Mouse (Mus musculus) heart, adult 9 months (tissue): ENCODE measurements around the gene Ltbp1.

Source experiments
- DNase-seq, 2 experiments: peaks; one replicate each; pipeline ENCODE4 v3.0.0; 2022; ENCODE audit warnings: low spot score in 2 of 2

Ltbp1 gene

DNA sequence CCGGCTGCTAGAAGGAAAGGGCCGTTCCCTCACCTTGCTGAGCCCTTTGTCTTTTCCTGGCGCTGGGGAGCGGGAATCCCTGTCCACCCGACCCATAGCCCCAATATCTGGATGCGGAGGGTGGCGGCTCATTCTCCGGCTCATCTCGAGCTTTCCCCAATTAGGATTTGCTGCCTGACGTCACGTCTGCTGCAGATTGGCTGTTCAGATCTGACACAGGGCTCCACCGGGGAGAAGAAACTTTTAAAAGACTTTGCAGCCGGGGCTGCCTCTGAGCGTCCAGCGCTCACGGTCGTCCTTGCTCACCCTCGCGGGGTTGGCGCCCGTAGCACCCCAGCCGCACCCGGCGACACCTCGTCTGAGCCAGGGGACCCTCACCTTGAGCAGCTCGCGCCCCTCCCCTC is at the start of gene Ltbp1:
Gene Ltbp1 (plus strand): TSS at position 288 of the 404 bp plus-strand sequence.
- peak; percentile 79 to 84 for DNase-seq

GRCm38 (mm10) chr17:74959481-74960245 is 45.7 kb upstream of the Ltbp1 start:
- DNase-seq = no peak

DNA sequence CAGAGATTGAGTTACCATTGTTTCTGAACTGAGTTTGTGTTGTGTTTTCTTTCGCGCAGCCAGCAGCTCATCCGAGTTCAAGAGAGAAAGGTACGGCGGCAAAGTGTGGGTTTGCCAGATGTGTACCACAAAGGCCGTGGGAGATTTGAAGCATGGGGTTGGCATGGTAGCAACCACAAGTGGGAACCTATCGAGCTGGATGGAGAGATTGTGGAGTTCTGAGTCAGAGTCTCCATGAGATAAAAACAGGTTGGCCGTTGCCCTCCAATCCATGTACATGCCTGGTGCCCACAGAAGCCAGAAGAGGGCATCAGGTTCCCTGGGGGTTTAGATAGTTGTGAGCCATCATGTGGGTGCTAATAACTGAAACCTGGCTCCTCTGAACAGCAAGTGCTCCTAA is 42.1 kb upstream of the Ltbp1 start:
- DNase-seq = no peak

DNA sequence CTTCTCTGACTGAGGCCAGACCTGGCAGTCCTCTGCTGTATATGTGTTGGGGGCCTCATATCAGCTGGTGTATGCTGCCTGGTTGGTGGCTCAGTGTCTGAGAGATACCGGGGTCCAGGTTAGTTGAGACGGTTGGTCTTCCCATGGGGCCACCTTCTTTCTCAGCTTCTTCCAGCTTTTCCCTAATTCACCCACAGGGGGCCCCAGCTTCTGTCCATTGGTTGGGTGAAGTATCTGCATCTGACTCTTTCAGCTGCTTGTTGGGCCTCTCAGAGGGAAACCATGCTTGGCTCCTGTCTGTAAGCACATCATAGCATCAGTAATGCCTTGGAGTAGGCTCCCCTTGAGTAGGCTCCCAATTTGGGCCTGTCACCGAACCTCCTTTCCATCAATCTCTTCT is 41.5 kb upstream of the Ltbp1 start:
- no peak for DNase-seq

- no peak for DNase-seq
Observed at GRCm38 (mm10) chr17:74967298-74967848, 38.0 kb upstream of the Ltbp1 start.

GRCm38 (mm10) chr17:74968152-74968712 is 37.1 kb upstream of the Ltbp1 start:
- DNase-seq = no peak

- no peak for DNase-seq
Observed at GRCm38 (mm10) chr17:74968738-74969271, 36.6 kb upstream of the Ltbp1 start.

DNA sequence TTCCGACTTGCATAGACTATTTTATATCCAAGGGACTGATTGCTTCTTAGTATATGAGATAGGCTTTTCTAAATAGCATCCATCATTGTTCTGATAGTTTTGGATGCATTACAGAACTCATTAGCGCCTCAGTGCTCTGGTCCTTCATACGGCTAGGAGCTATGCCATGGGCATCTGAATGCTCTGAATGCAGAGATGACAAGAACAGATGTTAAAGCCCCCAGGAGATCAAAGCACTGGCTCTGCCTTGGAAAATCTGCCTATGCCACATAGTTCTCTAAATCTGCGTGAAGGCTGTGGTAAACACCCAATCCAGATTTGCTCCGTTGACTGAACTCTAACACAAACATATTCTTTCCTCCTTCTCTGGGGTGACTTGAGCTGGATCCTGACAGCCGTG is 30.2 kb upstream of the Ltbp1 start:
- DNase-seq = no peak

DNA sequence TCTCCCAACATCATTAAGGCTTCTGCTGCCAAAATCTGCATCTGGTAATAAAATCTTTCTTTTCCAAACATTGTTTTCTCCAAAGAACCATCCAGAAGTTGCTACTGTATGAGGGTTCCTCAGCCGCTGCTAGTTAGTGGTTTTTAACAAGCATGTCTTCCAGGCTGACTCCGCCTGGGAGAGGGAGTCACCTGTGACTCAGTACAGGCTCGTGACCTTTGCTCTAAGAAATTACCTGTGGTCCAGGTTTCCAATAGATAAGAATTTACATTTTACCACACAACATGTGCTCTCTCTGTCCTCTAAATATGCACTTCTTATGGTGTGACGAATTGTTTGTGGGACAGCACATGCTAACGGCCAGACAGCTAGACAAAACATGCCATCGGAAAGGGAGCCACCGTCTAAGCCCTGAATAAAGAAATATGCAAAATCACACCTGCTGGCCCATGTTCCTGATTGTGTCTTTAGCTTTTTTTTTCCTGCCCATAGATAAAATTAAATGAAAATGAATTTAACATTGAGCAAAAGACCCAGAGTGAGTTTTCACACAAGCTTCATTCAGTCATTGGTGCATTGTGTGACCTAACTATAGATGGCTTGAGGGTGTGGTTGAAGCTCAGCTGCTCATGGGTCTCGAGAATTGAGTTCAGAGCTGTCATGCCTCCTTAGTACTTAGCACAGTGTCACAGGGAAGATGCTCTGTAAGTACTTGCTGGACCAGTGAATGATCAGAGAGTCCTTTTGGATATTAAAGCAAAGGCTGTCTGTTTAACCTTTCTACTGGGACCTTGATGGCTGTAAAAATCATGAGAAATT is 29.0 kb upstream of the Ltbp1 start:
- no peak for DNase-seq

DNA sequence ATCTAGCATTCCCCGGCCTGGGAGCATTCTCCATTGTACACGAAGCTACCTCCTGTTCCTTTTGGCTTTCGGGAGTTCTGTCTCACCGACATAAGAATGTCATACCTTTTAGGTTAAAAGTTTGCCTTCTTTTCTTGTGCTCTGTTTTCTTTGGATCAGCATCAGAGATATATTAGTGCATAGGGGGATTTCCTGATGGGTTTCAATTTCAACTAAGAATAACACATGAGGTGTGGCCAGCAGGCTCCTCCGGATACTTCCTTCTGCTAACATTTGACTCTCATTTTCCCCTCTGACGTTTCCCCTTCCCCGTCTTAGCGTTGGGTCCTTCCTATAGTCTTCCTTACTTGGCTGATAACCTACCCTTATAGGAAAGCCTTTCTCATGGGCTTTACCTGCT is 25.6 kb upstream of the Ltbp1 start:
- no peak for DNase-seq

DNA sequence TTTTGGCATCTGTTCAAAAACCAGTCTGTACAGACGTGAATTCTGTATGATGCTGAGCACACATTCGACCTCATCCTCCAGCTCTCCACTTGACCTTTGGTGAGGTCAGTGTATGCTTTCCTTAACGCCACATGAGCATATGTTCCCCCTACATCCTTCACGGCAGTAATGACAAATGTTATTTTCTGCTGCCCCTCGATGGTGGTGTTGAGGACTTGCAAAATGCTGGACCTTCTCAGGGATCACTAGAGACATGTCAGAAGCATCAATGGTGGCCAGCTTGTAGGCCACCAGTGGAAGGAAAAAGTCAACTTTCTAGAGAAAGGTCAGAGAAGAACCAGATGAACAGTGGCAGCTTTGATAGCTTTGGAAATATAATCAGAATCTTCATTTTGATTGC is 23.7 kb upstream of the Ltbp1 start:
- DNase-seq = no peak

DNA sequence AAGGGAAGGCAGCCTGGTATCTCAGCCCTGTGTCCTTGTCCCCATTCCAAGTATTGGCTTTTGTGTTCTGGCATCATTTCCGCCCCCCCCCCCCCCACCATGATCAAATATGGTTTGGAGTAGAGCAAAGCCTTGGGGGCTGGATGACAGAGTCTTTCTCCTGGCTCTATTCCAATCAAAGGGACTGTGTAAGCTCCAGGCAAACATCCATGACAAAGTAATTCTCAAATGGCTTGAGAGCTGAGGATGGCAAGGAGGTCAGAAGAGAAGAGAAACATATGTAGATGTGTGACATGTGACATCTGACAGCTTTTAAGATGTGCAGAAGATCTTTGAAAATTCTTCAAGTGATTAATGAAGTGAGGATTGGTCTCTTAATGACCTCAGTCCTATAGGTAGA is 22.5 kb upstream of the Ltbp1 start:
- DNase-seq = no peak

GRCm38 (mm10) chr17:74984071-74984470 is 21.3 kb upstream of the Ltbp1 start:
- no peak for DNase-seq

GRCm38 (mm10) chr17:74984681-74985080 is 20.7 kb upstream of the Ltbp1 start:
- DNase-seq = no peak

DNA sequence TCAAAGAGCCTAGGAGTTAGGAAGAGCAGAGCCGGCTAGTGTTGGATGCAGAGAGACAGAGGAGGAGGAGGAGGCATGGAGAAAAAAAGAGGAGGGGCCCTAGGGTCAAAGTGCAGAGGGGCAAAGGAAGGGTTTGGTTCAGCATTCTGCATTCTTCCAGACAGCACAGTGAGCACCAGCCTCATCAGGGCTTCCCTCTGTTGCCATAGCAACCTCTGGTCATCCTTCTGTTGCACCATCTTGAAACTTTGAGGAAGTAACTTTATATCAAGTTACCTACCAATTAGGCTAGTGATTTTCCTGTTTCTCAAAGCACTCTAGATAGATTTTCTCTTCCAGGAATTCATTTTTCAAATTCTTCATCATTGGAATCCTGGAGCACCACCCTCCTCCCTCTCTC is 18.3 kb upstream of the Ltbp1 start:
- no peak for DNase-seq

DNA sequence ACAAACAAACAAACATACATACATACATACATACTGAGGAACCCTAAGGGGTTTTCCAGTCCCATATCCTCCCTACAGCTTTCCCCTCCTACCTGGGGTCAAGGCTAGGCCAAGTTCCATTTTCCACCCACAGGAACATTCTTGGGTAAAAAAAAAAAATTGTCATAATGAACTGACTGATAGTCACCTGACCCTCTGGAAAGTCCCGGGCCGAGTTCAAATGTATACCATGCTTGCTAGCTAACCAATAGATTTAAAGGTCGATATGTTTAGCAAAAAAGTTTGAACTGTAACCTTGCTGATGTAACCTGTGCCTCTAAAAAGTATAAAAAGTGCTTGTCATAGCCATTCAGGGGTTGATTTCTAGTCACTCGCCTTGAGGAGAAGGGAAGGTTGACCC is 15.7 kb upstream of the Ltbp1 start:
- no peak for DNase-seq

- DNase-seq = no peak
Observed at GRCm38 (mm10) chr17:74990561-74990960, 14.8 kb upstream of the Ltbp1 start.

GRCm38 (mm10) chr17:74993726-74994581 is 11.4 kb upstream of the Ltbp1 start:
- DNase-seq = peak in 1 of 2 experiments; percentile 13

DNA sequence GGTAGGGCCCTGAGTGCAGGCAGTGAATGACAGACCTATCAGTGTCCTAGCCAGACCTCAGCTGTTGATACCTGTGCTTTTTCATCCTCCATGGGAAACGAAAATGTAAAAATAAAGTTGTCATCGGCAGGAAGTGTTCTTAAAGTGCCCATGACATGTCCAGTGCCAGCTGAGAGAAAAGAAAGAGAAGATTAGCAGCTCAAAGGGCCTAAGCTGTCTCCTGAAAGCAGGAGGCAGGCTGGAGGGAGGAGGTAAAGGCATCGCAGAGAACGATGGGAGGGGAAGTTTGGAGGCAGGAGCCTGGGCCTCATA is 10.8 kb upstream of the Ltbp1 start:
- peak; percentile 36 to 49 for DNase-seq

- DNase-seq = no peak
Observed at GRCm38 (mm10) chr17:74995266-74995665, 10.1 kb upstream of the Ltbp1 start.

GRCm38 (mm10) chr17:75000066-75000465 is 5.3 kb upstream of the Ltbp1 start:
- no peak for DNase-seq
